Mouse (Mus musculus): ENCODE measurements around the gene Phtf2.

GRCm38 (mm10) chr5:20911741-20912140, 29.8 kb upstream of the Phtf2 start:
- TF ChIP-seq CTCF (IDR thresholded peaks at IDR 0.05; ENCODE audit: borderline replicate concordance, insufficient read depth, low read length) = no peak
- TF ChIP-seq POLR2A (IDR thresholded peaks at IDR 0.05; ENCODE audit: low read depth, low read length) = no peak

Measured in embryonic fibroblast, embryonic 13.5 days (primary cell).